Mouse (Mus musculus) kidney, embryonic 15.5 days (tissue): ENCODE data around the gene Thtpa. TPM values are rescaled to one million over a fixed set of nuclear protein-coding genes. Genes with fewer than 3 reads are reported as not detected.

Experiments
- ATAC-seq: fragments of 200-750 bp; cut with Nextera tagmentation; replicated peaks from 2 replicates; pipeline ENCODE4 v1.8.0; 2017; ENCODE audit warnings: moderate TSS enrichment; ENCODE audit not compliant: low FRiP score
- H3K27ac ChIP-seq: fragments of 300-500 bp; sonication (generic); 2 replicates; pipeline ENCODE4 v1.5.1; 2015; ENCODE audit warnings: mild to moderate bottlenecking, inconsistent platforms
- H3K27me3 ChIP-seq: fragments of 300-500 bp; sonication (generic); 2 replicates; pipeline ENCODE4 v1.6.1; 2015; ENCODE audit warnings: inconsistent platforms
- H3K36me3 ChIP-seq: fragments of 300-500 bp; sonication (generic); 2 replicates; pipeline ENCODE4 v1.6.1; 2015; ENCODE audit warnings: inconsistent platforms
- H3K4me1 ChIP-seq: fragments of 300-500 bp; sonication (generic); 2 replicates; pipeline ENCODE4 v1.6.1; 2015; ENCODE audit warnings: inconsistent platforms
- H3K4me2 ChIP-seq: fragments of 300-500 bp; sonication (generic); 2 replicates; pipeline ENCODE4 v1.6.1; 2015; ENCODE audit warnings: moderate library complexity, mild to moderate bottlenecking, inconsistent platforms
- H3K4me3 ChIP-seq: fragments of 300-500 bp; sonication (generic); replicated peaks from 2 replicates; pipeline ENCODE4 v1.5.1; 2015; ENCODE audit warnings: mild to moderate bottlenecking, inconsistent platforms
- H3K9ac ChIP-seq: fragments of 300-500 bp; sonication (generic); 2 replicates; pipeline ENCODE4 v1.6.1; 2015; ENCODE audit warnings: mild to moderate bottlenecking, inconsistent platforms
- H3K9me3 ChIP-seq: fragments of 300-500 bp; sonication (generic); replicated peaks from 2 replicates; pipeline ENCODE4 v1.6.1; 2016; ENCODE audit warnings: inconsistent platforms
- WGBS: fragments of 180-500 bp; shearing (Covaris S2); methylation state at CpG from one replicate; pipeline ENCODE4 v1.1.7; 2015; ENCODE audit warnings: mixed read lengths; 5-methylcytosine and 5-hydroxymethylcytosine counted together
- polyA plus RNA-seq: library from polyadenylated mRNA; unstranded; fragments of >200 nt; fragmentation: Nextera tagmentation; extraction: Ambion mirVana; gene quantifications from 2 replicates; pipeline ENCODE4 v1.2.1, GENCODE M21; 2015

Gene Thtpa
- polyA plus RNA-seq, 1 experiment from 2014 or later = 21.5 TPM

GRCm38 (mm10) chr14:55063581-55064381 lies 30.8 kb upstream of the Thtpa start:
- peaks cover 24% of the 10 kb centered on the region for H3K36me3 ChIP-seq
- no peak overlapping the region for H3K4me3 ChIP-seq
- 86% methylated on average over 22 of the region's 22 CpGs for WGBS
- peaks cover 29% of the 10 kb centered on the region for H3K4me1 ChIP-seq
- no peak overlapping the region for H3K9ac ChIP-seq
- no peak overlapping the region for H3K4me2 ChIP-seq
- no peak for ATAC-seq
- no peak overlapping the region for H3K27ac ChIP-seq
- no peaks in the 10 kb centered on the region for H3K9me3 ChIP-seq
- H3K27me3 ChIP-seq = no peaks in the 10 kb centered on the region

DNA sequence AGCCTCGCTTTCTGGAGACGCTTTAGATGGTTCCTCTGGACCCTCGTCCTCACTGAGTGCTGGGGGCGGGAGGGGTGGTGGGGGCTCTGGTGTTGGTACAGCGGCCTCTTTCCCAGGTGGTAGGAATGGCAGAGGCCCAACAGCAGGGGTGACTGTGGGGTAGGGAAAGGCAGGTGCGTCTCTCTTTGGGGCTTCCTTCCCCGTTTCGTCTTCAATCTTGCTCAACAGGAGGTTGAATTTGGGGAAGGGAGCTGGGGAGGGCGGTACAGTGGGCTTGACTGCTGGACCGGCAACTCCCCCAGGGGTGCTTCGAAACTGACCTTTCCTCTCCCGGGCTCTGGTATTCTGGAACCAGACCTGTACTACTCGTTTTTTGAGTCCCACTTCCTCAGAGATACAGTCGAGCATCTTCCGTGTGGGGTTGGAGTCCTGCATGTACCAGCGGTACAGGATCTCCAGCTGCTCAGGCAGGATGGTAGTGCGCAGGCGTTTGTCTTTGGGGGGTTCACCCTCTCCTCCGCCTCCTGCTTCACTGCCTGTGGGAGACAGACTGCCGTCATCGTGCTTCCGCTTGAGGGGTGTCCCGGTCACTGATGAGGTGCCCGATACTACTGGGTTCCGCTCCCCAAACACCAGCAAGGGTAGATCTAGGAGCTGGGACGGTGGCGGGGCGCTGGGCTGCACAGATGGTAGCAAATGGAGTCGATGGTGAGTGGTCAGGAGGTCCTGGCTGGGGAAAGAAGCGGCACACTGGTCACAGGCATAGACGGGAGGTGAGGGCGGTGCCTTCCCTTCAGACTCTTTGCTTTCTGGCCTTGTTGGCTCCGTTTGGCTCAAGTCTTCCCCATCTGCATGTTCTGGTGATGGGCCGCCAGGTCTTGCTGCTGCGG lies 29.9 kb upstream of the Thtpa start:
- Histone ChIP-seq H3K27me3 (no peaks in the 10 kb centered on the region), H3K36me3 (peaks cover 24% of the 10 kb centered on the region), H3K4me3 (no peak overlapping the region), H3K27ac (no peak overlapping the region), H3K4me1 (peaks cover 27% of the 10 kb centered on the region), H3K9me3 (no peaks in the 10 kb centered on the region), H3K9ac (no peak overlapping the region), H3K4me2 (no peak overlapping the region)
- 79% methylated on average over 35 of the region's 35 CpGs for WGBS
- ATAC-seq = no peak

DNA sequence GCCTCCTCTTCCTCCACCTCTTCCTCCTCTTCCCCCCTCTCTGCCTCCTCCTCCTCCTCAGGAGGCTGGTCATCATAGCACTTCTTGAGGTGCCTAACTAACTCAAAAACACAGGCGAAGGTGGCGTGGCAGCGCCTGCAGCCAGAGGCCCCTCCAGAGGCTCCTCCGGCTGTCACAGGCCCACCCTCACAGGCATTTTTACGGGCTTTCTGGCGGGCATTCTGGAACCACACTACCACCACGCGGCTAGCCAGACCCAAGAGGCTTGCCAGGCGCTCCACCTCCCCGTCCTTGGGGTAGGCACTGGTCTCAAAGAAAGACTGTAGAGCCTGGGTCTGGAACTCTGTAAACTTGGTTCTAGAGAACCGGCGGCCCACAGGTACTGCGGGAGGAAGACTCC lies 29.2 kb upstream of the Thtpa start:
- no peak overlapping the region for H3K4me3 ChIP-seq
- H3K4me1 ChIP-seq = peaks cover 25% of the 10 kb centered on the region
- no peak overlapping the region for H3K9ac ChIP-seq
- ATAC-seq = no peak
- H3K36me3 ChIP-seq = peaks cover 24% of the 10 kb centered on the region
- WGBS = 84% methylated on average over 13 of the region's 13 CpGs
- H3K9me3 ChIP-seq = no peaks in the 10 kb centered on the region
- H3K4me2 ChIP-seq = no peak overlapping the region
- H3K27ac ChIP-seq = no peak overlapping the region
- H3K27me3 ChIP-seq = no peaks in the 10 kb centered on the region

DNA sequence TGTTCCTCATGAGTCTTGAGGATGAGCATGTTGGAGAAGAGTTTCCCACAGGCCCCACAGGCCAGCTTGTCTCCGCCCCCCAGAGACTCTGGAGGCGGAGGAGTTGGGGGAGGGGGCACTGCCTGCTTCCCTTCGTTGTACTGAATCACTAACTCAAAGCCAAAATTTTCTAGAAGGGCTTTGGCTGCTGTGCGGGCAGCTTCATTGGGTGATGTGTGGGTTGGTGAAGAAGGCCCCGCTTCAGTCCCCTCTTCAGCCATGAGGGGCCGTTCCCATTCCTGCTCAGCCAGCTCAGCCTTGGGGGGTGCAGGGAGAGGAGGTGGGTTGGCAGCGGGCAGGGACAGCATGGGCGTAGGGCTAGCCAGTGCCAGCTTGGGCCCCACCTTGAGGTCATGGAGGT lies 28.5 kb upstream of the Thtpa start:
- Histone ChIP-seq H3K4me1 (peaks cover 20% of the 10 kb centered on the region), H3K27ac (no peak overlapping the region), H3K27me3 (no peaks in the 10 kb centered on the region), H3K4me3 (no peak overlapping the region), H3K4me2 (no peak overlapping the region), H3K36me3 (peaks cover 24% of the 10 kb centered on the region), H3K9me3 (no peaks in the 10 kb centered on the region), H3K9ac (no peak overlapping the region)
- ATAC-seq = no peak
- 89% methylated on average over 8 of the region's 8 CpGs for WGBS

DNA sequence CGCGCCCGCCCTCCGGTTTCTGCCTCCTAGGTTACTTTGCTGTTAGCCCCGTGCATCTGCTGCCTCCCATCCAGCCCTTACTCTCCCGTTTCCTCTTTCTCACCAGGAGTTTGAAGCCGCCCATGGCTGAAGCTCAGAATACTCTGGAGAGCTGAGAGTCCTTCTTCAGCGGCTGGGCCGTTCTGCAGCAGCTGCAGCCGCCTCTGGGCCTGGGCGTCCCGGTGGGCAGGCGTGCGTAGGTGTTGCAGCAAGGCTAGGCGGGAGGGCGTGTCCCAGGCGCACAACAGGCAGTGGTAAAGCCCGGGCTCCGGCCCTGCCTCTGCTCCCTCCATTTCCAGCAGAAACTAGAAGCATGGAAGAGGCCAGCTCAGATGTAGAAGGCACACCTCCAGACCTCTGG lies 22.8 kb upstream of the Thtpa start:
- Histone ChIP-seq H3K27me3 (no peaks in the 10 kb centered on the region), H3K9me3 (no peaks in the 10 kb centered on the region), H3K4me3 (peak overlapping the region; percentile 18; the same call in 1 of the 2 replicates), H3K27ac (0 out of 2 replicates have a peak overlapping the region, but pooled peaks have one; percentile 18), H3K9ac (0 out of 2 replicates have a peak overlapping the region, but pooled peaks have one; percentile 15), H3K4me2 (peak overlapping the region; percentile 50), H3K36me3 (peaks cover 19% of the 10 kb centered on the region; the same call in 1 of the 2 replicates), H3K4me1 (peaks cover 22% of the 10 kb centered on the region)
- ATAC-seq = peak; percentile 71; the same call in 1 of the 2 replicates
- WGBS = 18% methylated on average over 19 of the region's 19 CpGs

GRCm38 (mm10) chr14:55074416-55074815 lies 20.2 kb upstream of the Thtpa start:
- H3K36me3 ChIP-seq = peaks cover 7% of the 10 kb centered on the region; the same call in 1 of the 2 replicates
- no peaks in the 10 kb centered on the region for H3K27me3 ChIP-seq
- H3K4me1 ChIP-seq = peaks cover 44% of the 10 kb centered on the region
- H3K9ac ChIP-seq = no peak overlapping the region
- H3K4me2 ChIP-seq = no peak overlapping the region
- no peak overlapping the region for H3K4me3 ChIP-seq
- ATAC-seq = no peak
- H3K9me3 ChIP-seq = no peaks in the 10 kb centered on the region
- WGBS = 89% methylated on average over 12 of the region's 12 CpGs
- no peak overlapping the region for H3K27ac ChIP-seq

DNA sequence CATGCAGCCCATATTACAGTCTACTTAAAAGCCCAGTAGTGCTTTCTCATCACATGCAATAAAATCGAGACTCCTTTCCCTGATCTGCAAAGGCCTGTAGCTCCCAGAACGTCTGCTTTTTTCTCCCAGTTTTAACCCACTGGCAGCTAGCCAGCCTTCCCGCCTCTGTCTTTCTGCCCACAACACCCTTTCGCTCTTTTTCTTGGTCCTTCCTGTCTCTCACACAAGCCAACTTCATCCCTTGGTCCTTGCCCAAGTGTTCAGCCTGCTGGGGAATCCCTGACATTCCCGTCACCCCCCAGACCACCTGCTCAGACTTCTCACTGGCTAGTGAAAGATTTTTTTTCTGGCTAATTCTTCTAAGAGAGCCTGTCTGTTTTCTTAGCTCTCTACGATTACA lies 18.4 kb upstream of the Thtpa start:
- ATAC-seq = no peak
- peaks cover 46% of the 10 kb centered on the region for H3K4me1 ChIP-seq
- no peak overlapping the region for H3K4me2 ChIP-seq
- no peak overlapping the region for H3K27ac ChIP-seq
- H3K36me3 ChIP-seq = peaks cover 7% of the 10 kb centered on the region; the same call in 1 of the 2 replicates
- H3K27me3 ChIP-seq = no peaks in the 10 kb centered on the region
- WGBS = 42% methylated on average over 6 of the region's 6 CpGs
- no peaks in the 10 kb centered on the region for H3K9me3 ChIP-seq
- no peak overlapping the region for H3K9ac ChIP-seq
- no peak overlapping the region for H3K4me3 ChIP-seq

- 66% methylated on average over 3 of the region's 3 CpGs for WGBS
- Histone ChIP-seq H3K27me3 (no peaks in the 10 kb centered on the region), H3K9me3 (no peaks in the 10 kb centered on the region), H3K27ac (no peak overlapping the region), H3K4me3 (no peak overlapping the region), H3K36me3 (peaks cover 7% of the 10 kb centered on the region; the same call in 1 of the 2 replicates), H3K9ac (no peak overlapping the region), H3K4me2 (no peak overlapping the region), H3K4me1 (peaks cover 39% of the 10 kb centered on the region)
- no peak for ATAC-seq
These were observed 17.6 kb upstream of the Thtpa start for GRCm38 (mm10) chr14:55076956-55077355.

GRCm38 (mm10) chr14:55077481-55078365 lies 16.9 kb upstream of the Thtpa start:
- ATAC-seq = no peak
- H3K9ac ChIP-seq = no peak overlapping the region

DNA sequence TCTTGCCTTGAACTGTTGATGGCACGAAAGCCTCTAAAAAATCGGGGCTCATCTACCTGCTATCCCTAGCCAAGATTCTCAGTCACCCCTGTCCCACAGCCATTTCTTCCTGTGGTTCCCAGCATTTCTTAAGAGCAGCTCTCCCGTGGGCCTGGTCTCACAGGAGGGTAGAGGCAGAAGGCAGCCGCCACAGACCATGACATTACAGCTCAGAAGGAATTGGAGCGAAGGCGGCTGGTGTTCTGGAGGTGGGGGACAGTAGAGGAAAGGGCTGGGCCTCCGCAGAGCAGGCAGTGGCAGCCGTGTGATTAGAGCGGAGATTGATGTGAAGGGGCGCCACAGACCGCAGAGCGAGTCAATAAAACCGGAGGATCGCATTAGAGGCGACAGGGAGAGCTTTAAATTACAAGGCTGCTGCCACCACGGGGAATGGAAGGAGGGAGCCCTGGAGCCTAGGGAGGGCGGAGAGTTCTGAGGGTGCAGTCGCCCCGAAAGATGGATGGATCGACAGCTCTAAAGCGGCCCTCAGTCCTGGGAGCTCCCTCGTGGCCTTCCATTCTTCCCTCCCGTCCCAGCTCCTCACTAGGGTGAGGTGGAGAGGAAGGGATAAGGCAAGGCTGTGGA lies 16.1 kb upstream of the Thtpa start:
- Histone ChIP-seq H3K4me3 (peak overlapping the region; percentile 30), H3K9me3 (no peaks in the 10 kb centered on the region), H3K36me3 (peaks cover 6% of the 10 kb centered on the region; the same call in 1 of the 2 replicates), H3K4me2 (peak overlapping the region; percentile 60), H3K27me3 (no peaks in the 10 kb centered on the region), H3K4me1 (peaks cover 32% of the 10 kb centered on the region), H3K9ac (peak overlapping the region; percentile 40), H3K27ac (peak overlapping the region; percentile 80)
- ATAC-seq = peak; percentile 78
- 4% methylated on average over 23 of the region's 23 CpGs for WGBS

More at GRCm38 (mm10) chr14:55077481-55078365, 16.9 kb upstream of the Thtpa start:
- Histone ChIP-seq H3K27ac (peak overlapping the region; percentile 80; the same call in 1 of the 2 replicates), H3K36me3 (peaks cover 7% of the 10 kb centered on the region; the same call in 1 of the 2 replicates), H3K4me3 (no peak overlapping the region), H3K4me2 (peak overlapping the region; percentile 60), H3K27me3 (no peaks in the 10 kb centered on the region), H3K4me1 (peaks cover 32% of the 10 kb centered on the region), H3K9me3 (no peaks in the 10 kb centered on the region)
- WGBS = 26% methylated on average over 15 of the region's 15 CpGs
